Mouse (Mus musculus): ENCODE results near the gene Cd200r3.

Cd200r3 gene

GRCm38 (mm10) chr16:45030796-45031195 is 87.3 kb downstream of the Cd200r3 start:
- DNase-seq (ENCODE audit: low read depth in 2 of 2, low spot score in 2 of 2): no peak
